Mouse (Mus musculus) olfactory bulb, adult 2 months (tissue): ENCODE data around the gene P3h2.

Source experiments
- CTCF ChIP-seq: fragments of 200-500 bp; IDR thresholded peaks from 2 replicates; pipeline ENCODE4 v1.5.1; 2012; ENCODE audit warnings: low read depth, mild to moderate bottlenecking, low read length, moderate library complexity; ENCODE audit not compliant: insufficient read depth
- POLR2A ChIP-seq: fragments of 200-500 bp; IDR thresholded peaks from 2 replicates; pipeline ENCODE4 v1.6.1; 2012; ENCODE audit warnings: mild to moderate bottlenecking, low read depth, low read length, moderate library complexity; ENCODE audit not compliant: insufficient read depth

GRCm38 (mm10) chr16:25954614-25955013, 151.0 kb downstream of the P3h2 start:
- TF ChIP-seq POLR2A (no peak), CTCF (no peak)
